ENCODE assay signal across 17 mouse cellular contexts in the genomic region with DNA sequence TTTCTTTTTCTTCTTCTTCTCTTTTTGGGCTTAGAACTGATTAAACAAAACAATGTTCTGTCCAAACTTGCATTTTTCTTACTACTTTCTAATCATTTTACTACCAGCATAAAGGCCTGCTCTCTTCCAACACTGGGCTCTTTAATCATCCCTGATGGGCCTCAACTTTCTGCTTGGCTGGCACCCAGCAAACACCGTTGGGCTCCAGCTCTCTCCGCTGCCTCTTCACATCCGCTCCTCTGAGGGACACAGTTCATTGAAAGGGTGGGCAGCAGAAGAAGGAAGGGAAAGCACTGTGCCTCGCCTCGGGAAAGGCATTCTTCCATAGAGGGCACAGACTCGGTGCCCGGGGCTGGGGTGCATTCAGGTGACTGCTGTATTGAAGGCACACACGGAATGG. TPM values are rescaled to one million over a fixed set of nuclear protein-coding genes. Genes with fewer than 3 reads are reported as not detected.
DNase-seq lines count a peak whose midpoint lies in the region; ATAC-seq and TF ChIP-seq lines count a peak whose summit lies in the region.
"Had no signal": no experiment of that assay in that cellular context is flagged by ENCODE, and none has a peak within 500 bp of the region (broad histone marks: within the 10 kb centered on the region; RNA-seq: fewer than 3 reads in every experiment).

No protein-coding gene starts in this region.

- no peak for DNase-seq in forebrain, embryonic 10.5 days (ENCODE audit: extremely low spot score, low spot score)
- DNase-seq in lung, postnatal 0 days (ENCODE audit: low spot score), result no peak
- no peak for DNase-seq in embryonic facial prominence, embryonic 14.5 days (ENCODE audit: low spot score)
- DNase-seq: B cell, adult 2 months; cerebellum, postnatal 14 days; gastrocnemius, postnatal 36 days; heart, postnatal 14 days; thymus, postnatal 4 days had no signal

- peaks cover 23% of the 10 kb centered on the region for H3K9me3 ChIP-seq in forebrain, embryonic 10.5 days
- H3K9me3 ChIP-seq in forebrain, embryonic 16.5 days (ENCODE audit: control insufficient read depth, low read length), result no peaks in the 10 kb centered on the region
- H3K9me3 ChIP-seq in intestine, embryonic 16.5 days (ENCODE audit: control insufficient read depth, low read length), result no peaks in the 10 kb centered on the region
- no peaks in the 10 kb centered on the region for H3K9me3 ChIP-seq in intestine, postnatal 0 days (ENCODE audit: control insufficient read depth)
- 0 out of 2 replicates have a peak, but pooled peaks cover 5% of the 10 kb centered on the region for H3K9me3 ChIP-seq in lung, embryonic 15.5 days
- H3K9me3 ChIP-seq in lung, postnatal 0 days (ENCODE audit: low read length), result no peaks in the 10 kb centered on the region
- peaks cover 11% of the 10 kb centered on the region; the same call in 1 of the 2 replicates for H3K9me3 ChIP-seq in embryonic facial prominence, embryonic 14.5 days (ENCODE audit: control insufficient read depth, low read length)
- H3K9me3 ChIP-seq: midbrain, embryonic 15.5 days had no signal

- TF ChIP-seq EP300 in lung, postnatal 0 days (IDR thresholded peaks at IDR 0.05), result no peak

- no peak overlapping the region for H3K9ac ChIP-seq in forebrain, embryonic 16.5 days (replicated peaks; ENCODE audit: low read depth, low read length)
- no peak overlapping the region; the same call in 1 of the 2 replicates for H3K9ac ChIP-seq in intestine, embryonic 16.5 days (ENCODE audit: low read depth, low read length)
- no peak overlapping the region for H3K9ac ChIP-seq in intestine, postnatal 0 days (ENCODE audit: low read depth, low read length)
- no peak overlapping the region for H3K9ac ChIP-seq in lung, embryonic 15.5 days
- H3K9ac ChIP-seq in lung, postnatal 0 days (replicated peaks; ENCODE audit: low read depth), result no peak overlapping the region
- H3K9ac ChIP-seq in embryonic facial prominence, embryonic 14.5 days (ENCODE audit: low read depth, low read length), result no peak overlapping the region
- H3K9ac ChIP-seq: limb, embryonic 12.5 days; midbrain, embryonic 15.5 days had no signal

- TF ChIP-seq CTCF in intestine, postnatal 0 days (IDR thresholded peaks at IDR 0.05; ENCODE audit: low read depth), result no peak
- no peak for TF ChIP-seq CTCF in lung, postnatal 0 days (IDR thresholded peaks at IDR 0.05)

- peaks cover 38% of the 10 kb centered on the region for H3K4me1 ChIP-seq in forebrain, embryonic 10.5 days
- H3K4me1 ChIP-seq in forebrain, embryonic 16.5 days (replicated peaks; ENCODE audit: control insufficient read depth, insufficient read depth, low read length), result peaks cover 3% of the 10 kb centered on the region
- H3K4me1 ChIP-seq in intestine, embryonic 16.5 days (ENCODE audit: control insufficient read depth, insufficient read depth, low read length), result peaks cover 55% of the 10 kb centered on the region
- H3K4me1 ChIP-seq in intestine, postnatal 0 days (replicated peaks; ENCODE audit: control insufficient read depth, insufficient read depth, low read length), result 0 out of 2 replicates have a peak, but pooled peaks cover 16% of the 10 kb centered on the region
- peaks cover 56% of the 10 kb centered on the region for H3K4me1 ChIP-seq in lung, embryonic 15.5 days
- H3K4me1 ChIP-seq in lung, postnatal 0 days (ENCODE audit: insufficient read depth, low read depth, low read length), result 0 out of 2 replicates have a peak, but pooled peaks cover 2% of the 10 kb centered on the region
- H3K4me1 ChIP-seq in embryonic facial prominence, embryonic 14.5 days (ENCODE audit: control insufficient read depth, insufficient read depth, low read length), result peaks cover 23% of the 10 kb centered on the region
- H3K4me1 ChIP-seq: midbrain, embryonic 15.5 days had no signal

- 0 out of 2 replicates have a peak overlapping the region, but pooled peaks have one; percentile 48 for H3K27ac ChIP-seq in forebrain, embryonic 10.5 days
- no peak overlapping the region for H3K27ac ChIP-seq in forebrain, embryonic 16.5 days (ENCODE audit: low read length)
- peak overlapping the region; percentile 34; the same call in 1 of the 2 replicates for H3K27ac ChIP-seq in intestine, embryonic 16.5 days (ENCODE audit: low read length)
- no peak overlapping the region for H3K27ac ChIP-seq in intestine, postnatal 0 days (ENCODE audit: low read depth, low read length)
- peak overlapping the region; percentile 34; the same call in 1 of the 2 replicates for H3K27ac ChIP-seq in lung, embryonic 15.5 days
- no peak overlapping the region for H3K27ac ChIP-seq in lung, postnatal 0 days (ENCODE audit: low read length)
- H3K27ac ChIP-seq in embryonic facial prominence, embryonic 14.5 days (replicated peaks; ENCODE audit: low read depth, low read length), result 0 out of 2 replicates have a peak overlapping the region, but pooled peaks have one; percentile 33
- H3K27ac ChIP-seq: limb, embryonic 12.5 days; midbrain, embryonic 15.5 days had no signal

- H3K36me3 ChIP-seq in forebrain, embryonic 10.5 days (replicated peaks), result peaks cover 25% of the 10 kb centered on the region
- H3K36me3 ChIP-seq in forebrain, embryonic 16.5 days (ENCODE audit: control insufficient read depth, insufficient read depth), result no peaks in the 10 kb centered on the region
- H3K36me3 ChIP-seq in intestine, embryonic 16.5 days (ENCODE audit: control insufficient read depth, insufficient read depth, low read length), result no peaks in the 10 kb centered on the region; the same call in 1 of the 2 replicates
- H3K36me3 ChIP-seq in intestine, postnatal 0 days (ENCODE audit: control insufficient read depth, insufficient read depth), result no peaks in the 10 kb centered on the region
- H3K36me3 ChIP-seq in lung, embryonic 15.5 days, result no peaks in the 10 kb centered on the region
- no peaks in the 10 kb centered on the region for H3K36me3 ChIP-seq in lung, postnatal 0 days (ENCODE audit: insufficient read depth, low read length)
- no peaks in the 10 kb centered on the region; the same call in 1 of the 2 replicates for H3K36me3 ChIP-seq in embryonic facial prominence, embryonic 14.5 days (ENCODE audit: control insufficient read depth, insufficient read depth, low read length)
- H3K36me3 ChIP-seq: midbrain, embryonic 15.5 days had no signal

- H3K4me3 ChIP-seq in forebrain, embryonic 10.5 days, result no peak overlapping the region
- H3K4me3 ChIP-seq in forebrain, embryonic 16.5 days (replicated peaks; ENCODE audit: low read length), result no peak overlapping the region
- no peak overlapping the region for H3K4me3 ChIP-seq in intestine, embryonic 16.5 days (ENCODE audit: low read length)
- no peak overlapping the region for H3K4me3 ChIP-seq in intestine, postnatal 0 days (ENCODE audit: low read depth, low read length)
- no peak overlapping the region for H3K4me3 ChIP-seq in lung, embryonic 15.5 days
- H3K4me3 ChIP-seq in lung, postnatal 0 days (ENCODE audit: low read depth, low read length), result no peak overlapping the region
- no peak overlapping the region for H3K4me3 ChIP-seq in embryonic facial prominence, embryonic 14.5 days (ENCODE audit: low read depth, low read length)
- H3K4me3 ChIP-seq: limb, embryonic 12.5 days; midbrain, embryonic 15.5 days had no signal

- H3K27me3 ChIP-seq in forebrain, embryonic 10.5 days (ENCODE audit: poor library complexity, severe bottlenecking), result no peaks in the 10 kb centered on the region
- H3K27me3 ChIP-seq in forebrain, embryonic 16.5 days (replicated peaks; ENCODE audit: control insufficient read depth, insufficient read depth, low read length), result no peaks in the 10 kb centered on the region
- H3K27me3 ChIP-seq in intestine, embryonic 16.5 days (replicated peaks; ENCODE audit: control insufficient read depth, insufficient read depth, low read length), result no peaks in the 10 kb centered on the region
- H3K27me3 ChIP-seq in intestine, postnatal 0 days (replicated peaks; ENCODE audit: control insufficient read depth, insufficient read depth, low read length), result no peaks in the 10 kb centered on the region
- no peaks in the 10 kb centered on the region for H3K27me3 ChIP-seq in lung, embryonic 15.5 days
- H3K27me3 ChIP-seq in lung, postnatal 0 days (replicated peaks; ENCODE audit: insufficient read depth, low read length), result no peaks in the 10 kb centered on the region
- no peaks in the 10 kb centered on the region for H3K27me3 ChIP-seq in embryonic facial prominence, embryonic 14.5 days (replicated peaks; ENCODE audit: control insufficient read depth, insufficient read depth, low read length)
- H3K27me3 ChIP-seq: limb, embryonic 12.5 days; midbrain, embryonic 15.5 days had no signal

- 89% methylated on average over 8 of the region's 8 CpGs for WGBS in forebrain, embryonic 10.5 days
- 25% methylated on average over 8 of the region's 8 CpGs for WGBS in forebrain, embryonic 16.5 days
- WGBS in intestine, embryonic 16.5 days, result 49% methylated on average over 8 of the region's 8 CpGs
- 52% methylated on average over 8 of the region's 8 CpGs for WGBS in intestine, postnatal 0 days
- WGBS in lung, embryonic 15.5 days, result 33% methylated on average over 8 of the region's 8 CpGs
- 37% methylated on average over 8 of the region's 8 CpGs for WGBS in lung, postnatal 0 days
- WGBS in embryonic facial prominence, embryonic 14.5 days, result 47% methylated on average over 8 of the region's 8 CpGs

- H3K4me2 ChIP-seq in forebrain, embryonic 16.5 days (ENCODE audit: low read length), result no peak overlapping the region
- no peak overlapping the region for H3K4me2 ChIP-seq in intestine, embryonic 16.5 days (ENCODE audit: low read depth, low read length)
- no peak overlapping the region for H3K4me2 ChIP-seq in intestine, postnatal 0 days (replicated peaks; ENCODE audit: low read depth)
- no peak overlapping the region for H3K4me2 ChIP-seq in lung, embryonic 15.5 days
- no peak overlapping the region for H3K4me2 ChIP-seq in lung, postnatal 0 days (replicated peaks; ENCODE audit: low read depth, low read length)
- H3K4me2 ChIP-seq in embryonic facial prominence, embryonic 14.5 days (ENCODE audit: low read depth, low read length), result no peak overlapping the region
- H3K4me2 ChIP-seq: limb, embryonic 12.5 days; midbrain, embryonic 15.5 days had no signal

- ATAC-seq in forebrain, embryonic 16.5 days, result no peak
- ATAC-seq in intestine, embryonic 16.5 days, result no peak
- no peak for ATAC-seq in intestine, postnatal 0 days
- no peak for ATAC-seq in lung, embryonic 15.5 days (ENCODE audit: borderline replicate concordance, extremely low read depth, low FRiP score, low TSS enrichment)
- ATAC-seq in lung, postnatal 0 days, result no peak
- ATAC-seq in embryonic facial prominence, embryonic 14.5 days (ENCODE audit: low read depth), result no peak
- ATAC-seq in megakaryocyte, adult 5-6 weeks (ENCODE audit: poor library complexity, severe bottlenecking), result no peak
- ATAC-seq: hindbrain, embryonic 16.5 days; midbrain, embryonic 15.5 days had no signal

RNA-seq across cellular contexts. Expression of a gene that starts 41.8 kb away (rescaled TPM):
- 17.1 and 18.1 TPM in 2 replicates for polyA plus RNA-seq in forebrain, embryonic 10.5 days (2016; fragmentation: Nextera tagmentation; extraction: Ambion mirVana)
- polyA plus RNA-seq in forebrain, embryonic 16.5 days (2015; fragmentation: Nextera tagmentation; extraction: Ambion mirVana), result 3.0 and 3.6 TPM in 2 replicates
- 12.5 and 13.5 TPM in 2 replicates for polyA plus RNA-seq in intestine, embryonic 16.5 days (2015; fragmentation: Nextera tagmentation; extraction: Ambion mirVana)
- 8.3 and 9.8 TPM in 2 replicates for polyA plus RNA-seq in intestine, postnatal 0 days (2015; fragmentation: Nextera tagmentation; extraction: Ambion mirVana)
- polyA plus RNA-seq in lung, embryonic 15.5 days (2015; fragmentation: Nextera tagmentation; extraction: Ambion mirVana), result 17.1 and 17.6 TPM in 2 replicates
- 5.3 and 5.5 TPM in 2 replicates for polyA plus RNA-seq in lung, postnatal 0 days (2015; fragmentation: Nextera tagmentation; extraction: Ambion mirVana)
- polyA plus RNA-seq in embryonic facial prominence, embryonic 14.5 days (2014; fragmentation: Nextera tagmentation; extraction: Ambion mirVana), result 16.4 and 17.1 TPM in 2 replicates
- not detected in 2 replicates for total RNA-seq in megakaryocyte, adult 5-6 weeks (2015)
- not detected in 2 replicates for total RNA-seq in megakaryocyte, adult 5-6 weeks (2017)
- total RNA-seq: megakaryocyte progenitor cell, adult 5-6 weeks had no signal

Comparison
In these comparisons a context has a peak if more than half of its experiments do, and no peak if none do; other contexts are left out.
1. H3K27ac ChIP-seq: peak in forebrain, embryonic 10.5 days (single experiment), intestine, embryonic 16.5 days (single experiment), lung, embryonic 15.5 days (single experiment) and embryonic facial prominence, embryonic 14.5 days (single experiment); none in forebrain, embryonic 16.5 days (single experiment), intestine, postnatal 0 days (single experiment) and lung, postnatal 0 days (single experiment).